Mouse (Mus musculus) kidney, postnatal 14 days (tissue): ENCODE results near the gene Cdk4.

Experiments
- DNase-seq: peaks from one replicate; pipeline ENCODE4 v3.0.0; 2022; ENCODE audit warnings: mixed read lengths

Cdk4 gene

GRCm38 (mm10) chr10:127076082-127076481, 12.7 kb downstream of the Cdk4 start:
- DNase-seq = no peak

GRCm38 (mm10) chr10:127077515-127077914, 14.2 kb downstream of the Cdk4 start:
- no peak for DNase-seq

GRCm38 (mm10) chr10:127078001-127078676, 14.8 kb downstream of the Cdk4 start:
- no peak for DNase-seq

- peak; percentile 48 for DNase-seq
Observed at GRCm38 (mm10) chr10:127078677-127079575, 15.6 kb downstream of the Cdk4 start.

GRCm38 (mm10) chr10:127079665-127080391, 16.5 kb downstream of the Cdk4 start:
- no peak for DNase-seq

- DNase-seq = peak; percentile 51
Observed at GRCm38 (mm10) chr10:127080901-127081780, 17.8 kb downstream of the Cdk4 start.

GRCm38 (mm10) chr10:127081996-127082620, 18.8 kb downstream of the Cdk4 start:
- no peak for DNase-seq

- DNase-seq = no peak
Observed at GRCm38 (mm10) chr10:127083292-127083914, 20.1 kb downstream of the Cdk4 start.

GRCm38 (mm10) chr10:127083915-127084306, 20.6 kb downstream of the Cdk4 start:
- DNase-seq = no peak

- no peak for DNase-seq
Observed at GRCm38 (mm10) chr10:127085052-127085451, 21.7 kb downstream of the Cdk4 start.

GRCm38 (mm10) chr10:127085633-127086032, 22.3 kb downstream of the Cdk4 start:
- no peak for DNase-seq

GRCm38 (mm10) chr10:127090560-127091411, 27.5 kb downstream of the Cdk4 start:
- peak; percentile 76 for DNase-seq

GRCm38 (mm10) chr10:127091507-127092396, 28.4 kb downstream of the Cdk4 start:
- no peak for DNase-seq

GRCm38 (mm10) chr10:127092742-127093141, 29.4 kb downstream of the Cdk4 start:
- DNase-seq = no peak

GRCm38 (mm10) chr10:127094382-127094802, 31.1 kb downstream of the Cdk4 start:
- DNase-seq = no peak

GRCm38 (mm10) chr10:127098514-127098913, 35.2 kb downstream of the Cdk4 start:
- DNase-seq = no peak

GRCm38 (mm10) chr10:127099191-127099590, 35.9 kb downstream of the Cdk4 start:
- no peak for DNase-seq

- no peak for DNase-seq
Observed at GRCm38 (mm10) chr10:127099868-127100267, 36.5 kb downstream of the Cdk4 start.

- no peak for DNase-seq
Observed at GRCm38 (mm10) chr10:127100414-127100813, 37.1 kb downstream of the Cdk4 start.
